Mouse (Mus musculus) kidney, postnatal 25 days (tissue): ENCODE data around the gene Zfp106.

Experiments used
- DNase-seq, 2 experiments: peaks; one replicate each; pipeline ENCODE4 v3.0.0; 2021; ENCODE audit warnings: mixed read lengths in 2 of 2

The Zfp106 gene

DNA sequence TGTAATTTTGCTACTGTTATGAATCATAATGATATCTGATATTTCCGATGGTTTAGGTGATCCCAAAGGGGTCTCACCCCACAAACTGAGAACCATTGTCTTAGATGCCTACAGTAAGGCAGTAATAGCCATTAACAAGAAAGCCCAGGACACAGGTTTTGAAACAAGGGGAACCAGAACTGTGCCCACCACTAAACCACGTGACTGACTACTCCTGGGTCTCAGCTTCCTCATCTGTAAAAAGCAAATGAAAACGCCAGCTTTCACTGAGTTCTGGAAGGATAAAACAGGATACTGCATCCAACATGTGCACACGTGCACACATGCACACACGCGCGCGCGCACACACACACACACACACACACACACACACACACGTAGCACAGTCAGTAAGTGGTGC, 93.9 kb downstream of the Zfp106 start:
- DNase-seq: no peak

DNA sequence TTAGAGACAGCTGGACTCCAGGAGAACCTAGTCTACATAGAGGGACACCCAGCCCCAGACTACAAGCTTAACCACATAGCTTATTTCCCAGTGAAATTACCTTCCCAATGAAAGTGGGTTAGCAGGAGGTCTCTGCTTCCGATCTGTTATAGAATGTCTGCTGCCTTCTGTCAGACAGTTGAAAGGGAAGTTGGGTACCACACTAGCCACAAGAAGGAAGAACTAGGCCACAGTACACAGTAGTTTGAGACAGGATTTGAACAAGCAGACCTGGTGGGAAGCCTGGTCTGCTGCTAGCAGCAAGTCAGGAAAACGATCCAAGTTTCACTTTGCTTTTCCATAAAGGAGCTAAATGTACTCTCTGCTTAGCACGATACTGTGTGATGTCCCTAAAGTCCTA, 94.4 kb downstream of the Zfp106 start:
- no peak for DNase-seq

DNA sequence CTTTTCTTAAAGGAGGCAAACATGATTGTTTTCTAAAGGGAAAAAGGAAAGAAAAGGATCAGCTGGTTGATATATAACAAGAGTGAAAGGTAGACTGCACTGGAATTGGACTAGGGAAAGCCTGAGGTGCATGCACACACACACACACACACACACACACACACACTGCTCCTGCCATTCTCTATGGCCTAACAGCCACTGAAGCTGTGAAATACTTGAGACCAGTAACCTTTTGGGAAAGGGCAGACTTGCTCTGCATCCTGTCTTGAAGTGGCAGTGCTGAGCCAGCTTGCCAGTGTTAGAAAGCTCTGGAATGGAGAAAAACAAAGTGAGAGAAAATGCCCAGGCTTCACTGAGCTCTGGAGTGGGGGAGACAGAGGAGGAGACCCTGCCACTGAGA, 95.6 kb downstream of the Zfp106 start:
- no peak for DNase-seq

DNA sequence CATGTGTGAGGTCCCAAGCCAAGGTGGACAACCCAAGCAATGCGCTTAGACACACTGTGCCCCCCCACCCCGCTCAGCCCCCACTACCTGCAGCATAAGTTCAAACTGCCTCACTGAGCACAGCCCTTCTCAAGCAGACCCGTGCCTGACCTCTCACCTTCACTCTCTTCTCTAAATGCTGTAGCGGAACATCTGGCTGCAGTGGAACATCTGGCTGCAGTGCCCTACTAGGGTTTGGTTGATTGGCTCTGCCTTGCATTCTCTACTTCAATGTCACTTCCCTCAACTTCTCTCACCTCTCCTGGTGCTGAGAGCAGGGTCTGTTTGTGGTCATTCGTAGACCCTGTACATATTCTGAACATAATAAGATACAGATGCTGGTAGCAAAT, 98.3 kb downstream of the Zfp106 start:
- DNase-seq: no peak

DNA sequence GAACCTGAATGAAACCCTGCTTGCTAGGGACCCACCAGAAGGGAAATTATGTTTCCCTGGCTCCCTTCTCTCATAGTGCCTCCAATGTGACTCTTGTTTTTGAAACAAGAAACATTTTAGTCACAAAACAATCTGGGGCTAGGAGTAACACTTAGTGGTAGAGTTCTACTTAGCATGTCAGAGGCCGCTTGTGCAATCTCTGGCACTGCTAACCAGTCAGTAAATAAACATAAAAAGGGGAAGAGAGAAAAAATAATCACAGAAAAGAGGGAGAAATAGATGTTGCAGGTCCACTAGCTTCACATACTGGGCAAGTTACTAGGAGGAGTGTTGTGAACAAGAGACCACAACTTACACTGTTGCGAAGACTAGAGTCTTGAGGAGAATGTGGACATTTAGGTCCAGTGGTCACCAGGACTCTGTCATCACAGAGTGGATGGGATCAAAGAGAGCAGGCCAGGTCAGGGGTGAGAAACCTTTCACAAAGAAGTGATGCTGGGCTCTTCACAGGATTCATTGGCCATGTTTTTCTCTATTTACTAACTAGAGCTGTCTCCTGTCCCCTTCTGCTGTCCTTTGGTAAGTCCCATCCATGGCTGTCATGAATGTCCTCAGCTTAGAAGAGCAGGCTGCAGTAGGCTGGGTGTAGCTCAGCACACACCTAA, 98.8 kb downstream of the Zfp106 start:
- DNase-seq: no peak

DNA sequence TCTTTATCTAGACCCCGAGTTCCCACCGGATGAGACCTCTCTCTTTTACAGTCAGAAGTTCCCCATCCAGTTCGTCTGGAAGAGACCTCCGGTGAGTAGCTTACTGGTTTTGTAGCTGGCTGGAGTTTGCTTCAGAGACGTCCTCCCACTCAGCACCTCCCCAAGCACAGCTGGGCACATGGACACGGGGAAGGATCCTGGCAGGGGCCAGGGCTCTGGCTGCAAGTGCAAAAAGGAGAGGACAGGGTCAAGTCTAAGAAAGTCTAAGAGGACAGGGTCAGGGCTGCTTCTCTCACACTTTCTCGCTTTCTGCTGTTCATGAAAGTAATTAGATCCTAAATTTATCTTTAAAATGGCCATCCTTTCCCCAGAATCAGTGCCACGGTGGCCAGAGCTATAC, 99.6 kb downstream of the Zfp106 start:
- no peak for DNase-seq

DNA sequence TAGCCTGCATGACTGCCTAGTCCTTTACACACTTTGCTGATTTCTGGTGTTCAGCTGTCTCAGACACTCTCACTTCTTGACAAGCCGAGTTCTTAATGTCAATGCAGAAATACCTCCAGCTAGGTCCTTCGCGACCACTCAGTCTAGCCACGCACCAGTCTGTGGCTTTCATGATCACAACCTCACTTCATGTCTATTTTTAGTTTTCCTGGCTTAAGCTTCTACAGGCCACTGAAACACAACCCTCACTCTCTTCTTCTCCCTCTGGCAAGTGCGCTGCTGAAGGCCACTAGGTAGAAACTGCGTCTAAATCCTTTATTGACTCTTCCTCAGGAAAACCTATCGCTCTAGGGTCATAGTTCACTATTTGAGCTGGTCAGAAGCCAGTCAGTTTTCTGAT, 100.3 kb downstream of the Zfp106 start:
- DNase-seq: no peak

DNA sequence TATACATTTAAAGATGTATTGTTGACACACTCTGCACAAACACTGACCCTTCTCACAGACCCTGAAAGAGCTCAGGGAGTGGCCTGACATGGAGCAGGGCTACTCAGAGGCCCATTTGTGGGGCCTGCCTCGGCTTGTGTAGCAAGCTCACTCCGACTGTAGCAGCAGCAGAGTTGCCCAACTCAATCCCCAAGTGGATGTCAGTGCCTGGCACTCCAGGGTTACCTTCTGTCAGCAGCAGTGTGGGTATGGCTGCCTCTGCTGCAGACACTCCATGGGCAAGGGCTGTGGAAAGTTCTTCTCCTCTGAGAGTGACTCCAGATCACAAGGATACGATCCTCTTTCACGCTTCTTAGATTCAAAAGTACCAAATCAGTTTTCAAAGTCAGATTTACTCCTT, 103.4 kb downstream of the Zfp106 start:
- DNase-seq: no peak
